Mouse (Mus musculus) embryonic facial prominence, embryonic 11.5 days (tissue): ENCODE data around the gene Kcnq5. TPM values are rescaled to one million over a fixed set of nuclear protein-coding genes. Genes with fewer than 3 reads are reported as not detected.
A peak's percentile ranks its signal among the peaks of the same experiment; 100 is the strongest.
"Not testable (repeated sequence)": the region's sequence is repeated elsewhere in the genome, so short reads cannot be mapped to it uniquely, and the experiment has no call there.

ENCODE experiments used
- ATAC-seq: fragments of 200-750 bp; cut with Nextera tagmentation; replicated peaks from 2 replicates; pipeline ENCODE4 v1.8.0; 2017; ENCODE audit warnings: low read depth; ENCODE audit not compliant: insufficient number of reproducible peaks, low FRiP score, low TSS enrichment
- DNase-seq: peaks from one replicate; pipeline ENCODE4 v3.0.0-alpha.2; 2015; ENCODE audit warnings: low spot score
- H3K27ac ChIP-seq: fragments of 300-500 bp; sonication (generic); replicated peaks from 2 replicates; pipeline ENCODE4 v1.5.1; 2014; ENCODE audit warnings: mild to moderate bottlenecking, low read depth, low read length, control low read depth
- H3K27me3 ChIP-seq: fragments of 300-500 bp; sonication (generic); 2 replicates; pipeline ENCODE4 v1.6.1; 2014; ENCODE audit warnings: mild to moderate bottlenecking, low read length, moderate library complexity, mixed read lengths; ENCODE audit not compliant: control insufficient read depth, insufficient read depth
- H3K36me3 ChIP-seq: fragments of 300-500 bp; sonication (generic); replicated peaks from 2 replicates; pipeline ENCODE4 v1.6.1; 2014; ENCODE audit warnings: low read depth, mild to moderate bottlenecking, low read length, moderate library complexity, mixed read lengths; ENCODE audit not compliant: control insufficient read depth, insufficient read depth
- H3K4me1 ChIP-seq: fragments of 300-500 bp; sonication (generic); 2 replicates; pipeline ENCODE4 v1.6.1; 2014; ENCODE audit warnings: low read length, mixed read lengths; ENCODE audit not compliant: control insufficient read depth, insufficient read depth
- H3K4me2 ChIP-seq: fragments of 300-500 bp; sonication (generic); 2 replicates; pipeline ENCODE4 v1.6.1; 2014; ENCODE audit warnings: low read depth, mild to moderate bottlenecking, control low read depth, low read length, moderate library complexity
- H3K4me3 ChIP-seq: fragments of 300-500 bp; sonication (generic); 2 replicates; pipeline ENCODE4 v1.5.1; 2014; ENCODE audit warnings: low read depth, low read length, control low read depth
- H3K9ac ChIP-seq: fragments of 300-500 bp; sonication (generic); replicated peaks from 2 replicates; pipeline ENCODE4 v1.6.1; 2014; ENCODE audit warnings: mild to moderate bottlenecking, control low read depth, low read length
- H3K9me3 ChIP-seq: fragments of 300-500 bp; sonication (generic); replicated peaks from 2 replicates; pipeline ENCODE4 v1.6.1; 2016; ENCODE audit warnings: mild to moderate bottlenecking, low read length, inconsistent platforms, mixed read lengths; ENCODE audit not compliant: control insufficient read depth
- WGBS: fragments of 180-500 bp; shearing (Covaris S2); extraction: QIAGEN DNeasy Blood & Tissue Kit; methylation state at CpG from one replicate; pipeline ENCODE4 v1.1.7; 2014; 5-methylcytosine and 5-hydroxymethylcytosine counted together
- polyA plus RNA-seq: library from polyadenylated mRNA; unstranded; fragments of >200 nt; fragmentation: Nextera tagmentation; extraction: Ambion mirVana; gene quantifications from 2 replicates; pipeline ENCODE4 v1.2.1, GENCODE M21; 2014

The Kcnq5 gene
- polyA plus RNA-seq, 1 experiment from 2014 or later = 1.1 TPM

DNA sequence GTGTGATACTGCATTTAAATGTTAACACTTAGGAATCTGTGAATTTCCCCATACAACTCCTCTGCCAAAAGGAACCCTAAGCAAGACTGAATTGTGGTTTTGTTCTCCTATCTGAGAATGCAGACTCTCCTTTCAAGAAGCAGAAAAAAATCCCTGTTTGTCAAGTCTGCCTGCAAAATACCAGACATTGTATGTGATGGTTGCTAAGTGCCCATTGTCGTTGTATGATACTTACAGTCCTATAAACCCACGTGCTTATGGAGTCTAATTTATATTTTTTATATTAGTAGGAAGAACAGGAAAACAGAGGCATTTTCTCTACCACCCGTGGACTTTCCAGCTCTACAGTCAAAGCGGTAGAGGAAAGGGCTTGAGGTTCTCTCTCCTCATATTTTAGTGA is 367.9 kb downstream of the Kcnq5 start:
- ATAC-seq (no peak), DNase-seq (no peak)
- H3K27ac ChIP-seq = no peak overlapping the region
- no peaks in the 10 kb centered on the region for H3K9me3 ChIP-seq
- WGBS = 81% methylated on average over 4 of the region's 4 CpGs
- no peaks in the 10 kb centered on the region for H3K27me3 ChIP-seq
- no peaks in the 10 kb centered on the region for H3K4me1 ChIP-seq
- H3K4me2 ChIP-seq = no peak overlapping the region
- H3K9ac ChIP-seq = no peak overlapping the region
- H3K36me3 ChIP-seq = no peaks in the 10 kb centered on the region
- no peak overlapping the region for H3K4me3 ChIP-seq

DNA sequence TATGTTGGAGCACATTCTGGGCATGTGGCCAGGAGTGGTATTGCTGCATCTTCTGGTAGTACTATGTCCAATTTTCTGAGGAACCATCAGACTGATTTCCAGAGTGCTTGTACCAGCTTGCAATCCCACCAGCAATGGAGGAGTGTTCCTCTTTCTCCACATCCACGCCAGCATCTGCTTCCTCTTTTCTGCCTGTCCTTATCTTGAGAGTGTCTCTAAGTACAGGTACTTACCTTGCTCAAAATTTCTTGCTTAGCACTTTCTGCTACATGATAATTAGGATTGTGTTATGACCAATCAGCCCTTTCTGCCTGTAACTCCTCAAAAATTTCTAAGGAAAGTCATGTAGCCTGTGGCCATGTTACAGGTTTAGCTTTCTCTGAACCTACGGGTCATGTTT is 394.3 kb downstream of the Kcnq5 start:
- ATAC-seq = not testable (repeated sequence)

DNA sequence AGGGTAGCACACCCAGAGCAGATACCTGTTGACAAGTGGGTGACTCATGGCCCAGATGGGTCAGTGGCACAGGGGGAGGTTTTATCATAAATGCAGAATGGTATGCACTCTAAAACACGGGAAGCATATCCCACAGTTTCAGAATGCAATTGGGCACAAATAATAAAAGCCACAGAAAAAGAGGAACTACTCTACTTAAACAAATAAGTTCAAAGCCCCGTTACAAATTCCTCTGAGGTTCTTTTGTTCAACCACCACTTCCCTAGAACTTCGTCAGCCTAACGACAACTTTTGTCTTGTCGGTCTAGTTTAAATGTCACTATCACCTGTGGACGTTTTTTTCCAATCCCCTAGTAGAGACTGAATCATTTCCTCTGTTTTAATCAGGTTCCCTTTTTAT is 407.1 kb downstream of the Kcnq5 start:
- Histone ChIP-seq H3K9ac (no peak overlapping the region), H3K4me1 (no peaks in the 10 kb centered on the region), H3K36me3 (no peaks in the 10 kb centered on the region), H3K4me2 (no peak overlapping the region), H3K27me3 (no peaks in the 10 kb centered on the region), H3K27ac (no peak overlapping the region), H3K4me3 (no peak overlapping the region), H3K9me3 (no peaks in the 10 kb centered on the region)
- no peak for DNase-seq
- no peak for ATAC-seq
- 78% methylated on average over 6 of the region's 6 CpGs for WGBS

More for the DNA sequence above, 394.3 kb downstream of the Kcnq5 start:
- H3K4me2 ChIP-seq, DNase-seq, H3K9ac ChIP-seq, H3K9me3 ChIP-seq, H3K4me3 ChIP-seq, H3K27ac ChIP-seq, H3K4me1 ChIP-seq, H3K36me3 ChIP-seq, H3K27me3 ChIP-seq: not testable (repeated sequence)
- WGBS = 87% methylated on average over 2 of the region's 2 CpGs

DNA sequence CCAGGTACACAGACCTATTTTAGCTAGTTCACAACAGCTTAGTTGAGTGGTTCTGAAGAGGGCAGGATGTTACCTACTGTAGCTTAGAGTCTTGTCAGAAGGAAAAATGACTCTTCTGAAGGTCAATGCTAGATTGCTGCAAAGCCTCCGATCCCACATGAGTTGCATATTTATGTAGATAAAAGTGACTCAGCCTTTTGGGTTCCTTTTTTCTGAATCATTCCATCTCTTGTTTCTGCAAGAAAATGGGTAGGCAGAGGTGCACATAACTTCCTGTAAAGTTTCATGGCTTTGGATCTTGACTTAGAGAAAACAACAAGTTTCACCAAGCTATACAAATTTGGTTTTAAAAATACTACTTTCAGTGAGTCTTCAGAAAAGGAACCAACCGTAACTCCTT is 409.0 kb downstream of the Kcnq5 start:
- no peaks in the 10 kb centered on the region for H3K9me3 ChIP-seq
- no peaks in the 10 kb centered on the region for H3K36me3 ChIP-seq
- H3K9ac ChIP-seq = no peak overlapping the region
- DNase-seq = no peak
- no peaks in the 10 kb centered on the region for H3K27me3 ChIP-seq
- H3K4me1 ChIP-seq = no peaks in the 10 kb centered on the region
- no peak overlapping the region for H3K27ac ChIP-seq
- ATAC-seq = no peak
- no peak overlapping the region for H3K4me2 ChIP-seq
- WGBS = 92% methylated on average over 2 of the region's 2 CpGs
- no peak overlapping the region for H3K4me3 ChIP-seq

DNA sequence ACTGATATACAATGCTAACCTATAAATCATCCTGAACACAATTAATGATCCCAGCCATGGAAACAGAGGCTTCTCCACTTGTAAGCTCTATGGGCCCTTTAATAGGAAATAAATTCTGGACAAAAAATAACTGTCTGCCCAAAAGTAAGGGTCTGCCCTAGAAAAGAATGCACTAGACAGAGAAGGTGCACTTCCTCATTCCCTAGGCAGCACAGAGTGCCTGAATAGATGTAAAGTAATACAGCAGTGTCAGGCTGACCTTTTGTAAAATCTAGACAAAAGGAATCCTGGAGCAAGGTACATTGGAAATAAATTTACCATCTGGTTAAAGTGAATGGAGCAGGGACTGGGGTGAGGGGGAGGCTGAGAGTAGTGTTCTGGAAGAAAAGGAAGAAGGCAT is 417.8 kb downstream of the Kcnq5 start:
- Histone ChIP-seq H3K27ac (no peak overlapping the region), H3K9me3 (no peaks in the 10 kb centered on the region), H3K27me3 (no peaks in the 10 kb centered on the region), H3K4me1 (no peaks in the 10 kb centered on the region), H3K9ac (no peak overlapping the region), H3K36me3 (no peaks in the 10 kb centered on the region), H3K4me2 (no peak overlapping the region), H3K4me3 (no peak overlapping the region)
- ATAC-seq (no peak), DNase-seq (no peak)

DNA sequence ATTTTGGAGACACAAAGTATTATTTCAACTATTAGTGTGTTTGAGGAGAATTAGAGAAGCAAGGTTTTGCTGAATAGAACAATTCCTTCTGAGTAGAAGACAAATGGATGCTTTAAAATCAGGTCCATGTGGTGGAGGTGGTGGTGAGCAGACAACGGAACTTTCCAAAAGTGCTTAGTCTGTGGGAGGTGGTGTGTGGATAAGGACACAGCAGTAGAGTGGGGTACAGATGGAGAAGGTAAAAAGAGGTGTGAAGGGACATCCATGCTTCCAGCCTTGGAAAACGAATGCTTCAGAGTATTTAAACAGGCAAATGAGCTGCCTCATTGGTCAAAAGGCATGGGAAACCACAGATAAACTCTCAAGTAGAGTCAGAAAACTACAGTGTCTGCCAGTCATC is 422.3 kb downstream of the Kcnq5 start:
- ATAC-seq (no peak), DNase-seq (no peak)
- no peak overlapping the region for H3K27ac ChIP-seq
- WGBS = 81% methylated on average over 2 of the region's 2 CpGs
- no peaks in the 10 kb centered on the region for H3K27me3 ChIP-seq
- H3K4me2 ChIP-seq = no peak overlapping the region
- H3K9ac ChIP-seq = no peak overlapping the region
- no peaks in the 10 kb centered on the region for H3K4me1 ChIP-seq
- H3K36me3 ChIP-seq = no peaks in the 10 kb centered on the region
- H3K4me3 ChIP-seq = no peak overlapping the region
- H3K9me3 ChIP-seq = no peaks in the 10 kb centered on the region

DNA sequence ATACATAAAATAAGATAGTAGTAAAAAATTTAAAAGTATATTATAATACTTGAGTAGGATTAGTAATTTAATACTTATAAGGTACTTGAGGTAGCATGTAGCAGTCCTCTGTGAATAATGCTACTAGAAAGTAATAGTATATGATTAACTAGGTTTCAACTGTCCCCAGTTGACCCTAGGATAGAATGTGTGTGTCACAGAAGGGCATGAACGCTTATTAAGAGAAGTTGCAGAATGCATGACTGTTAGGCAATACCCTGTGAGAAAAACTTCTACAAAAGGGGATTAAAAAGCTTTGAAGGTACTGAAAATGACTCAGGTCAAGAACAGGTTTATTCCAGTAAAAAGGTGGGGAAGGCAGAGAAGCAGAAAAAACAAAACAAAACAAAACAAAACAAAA is 430.9 kb downstream of the Kcnq5 start:
- WGBS = 70% methylated on average over 1 of the region's 1 CpGs
- Histone ChIP-seq H3K9me3 (no peaks in the 10 kb centered on the region), H3K36me3 (no peaks in the 10 kb centered on the region), H3K27ac (no peak overlapping the region), H3K4me1 (no peaks in the 10 kb centered on the region), H3K27me3 (no peaks in the 10 kb centered on the region), H3K9ac (no peak overlapping the region), H3K4me3 (no peak overlapping the region), H3K4me2 (no peak overlapping the region)
- DNase-seq = no peak
- ATAC-seq = no peak

DNA sequence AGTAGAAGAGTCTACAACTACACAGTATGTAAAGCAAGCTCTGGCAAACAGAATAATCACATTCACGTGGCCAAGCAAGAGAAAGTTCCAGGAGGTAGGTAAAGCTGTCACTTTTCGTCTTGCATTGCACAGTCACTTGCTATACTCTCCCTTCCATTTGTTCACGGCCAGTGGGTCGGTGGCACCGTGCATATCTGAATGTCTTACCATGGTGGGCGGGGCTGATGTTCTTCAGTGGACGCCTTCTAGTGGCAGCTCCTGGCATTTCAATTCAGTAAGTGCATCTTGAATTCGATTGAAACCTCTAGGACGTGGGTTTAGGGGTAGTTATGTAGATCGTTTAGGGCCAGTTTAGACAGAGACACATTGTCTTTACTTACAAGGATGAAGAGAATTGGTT is 439.7 kb downstream of the Kcnq5 start:
- ATAC-seq (peak; percentile 83), DNase-seq (peak; percentile 65)
- Histone ChIP-seq H3K4me3 (no peak overlapping the region), H3K36me3 (no peaks in the 10 kb centered on the region), H3K9me3 (no peaks in the 10 kb centered on the region), H3K4me1 (no peaks in the 10 kb centered on the region), H3K27ac (no peak overlapping the region), H3K9ac (no peak overlapping the region), H3K27me3 (no peaks in the 10 kb centered on the region), H3K4me2 (no peak overlapping the region)
- WGBS = 58% methylated on average over 10 of the region's 10 CpGs

DNA sequence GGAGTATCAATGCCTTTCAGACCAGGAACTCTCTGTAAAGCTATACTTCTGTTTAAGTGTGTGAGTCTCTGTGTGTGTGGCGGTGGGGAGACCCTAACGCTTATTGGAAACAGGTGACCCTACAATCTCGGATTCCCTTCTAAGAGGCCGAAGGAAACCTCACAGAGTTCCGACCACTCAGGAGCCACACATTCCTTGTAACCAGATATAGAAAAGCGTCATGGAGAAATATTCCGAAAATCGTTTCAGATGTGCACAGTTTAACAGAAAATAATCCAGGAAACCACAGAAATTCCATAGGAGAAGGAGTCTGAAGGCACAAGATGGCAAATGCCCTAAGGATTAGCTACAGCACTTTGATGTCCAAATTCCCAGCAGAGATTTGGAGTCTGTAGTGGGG is 440.3 kb downstream of the Kcnq5 start:
- Histone ChIP-seq H3K9ac (no peak overlapping the region), H3K36me3 (no peaks in the 10 kb centered on the region), H3K9me3 (no peaks in the 10 kb centered on the region), H3K27ac (no peak overlapping the region), H3K27me3 (no peaks in the 10 kb centered on the region), H3K4me3 (no peak overlapping the region), H3K4me1 (no peaks in the 10 kb centered on the region), H3K4me2 (no peak overlapping the region)
- DNase-seq = peak; percentile 93
- 41% methylated on average over 8 of the region's 8 CpGs for WGBS
- peak; percentile 93 for ATAC-seq
